Comparison of ENCODE assay signal across 8 mouse cellular contexts in the genomic region with DNA sequence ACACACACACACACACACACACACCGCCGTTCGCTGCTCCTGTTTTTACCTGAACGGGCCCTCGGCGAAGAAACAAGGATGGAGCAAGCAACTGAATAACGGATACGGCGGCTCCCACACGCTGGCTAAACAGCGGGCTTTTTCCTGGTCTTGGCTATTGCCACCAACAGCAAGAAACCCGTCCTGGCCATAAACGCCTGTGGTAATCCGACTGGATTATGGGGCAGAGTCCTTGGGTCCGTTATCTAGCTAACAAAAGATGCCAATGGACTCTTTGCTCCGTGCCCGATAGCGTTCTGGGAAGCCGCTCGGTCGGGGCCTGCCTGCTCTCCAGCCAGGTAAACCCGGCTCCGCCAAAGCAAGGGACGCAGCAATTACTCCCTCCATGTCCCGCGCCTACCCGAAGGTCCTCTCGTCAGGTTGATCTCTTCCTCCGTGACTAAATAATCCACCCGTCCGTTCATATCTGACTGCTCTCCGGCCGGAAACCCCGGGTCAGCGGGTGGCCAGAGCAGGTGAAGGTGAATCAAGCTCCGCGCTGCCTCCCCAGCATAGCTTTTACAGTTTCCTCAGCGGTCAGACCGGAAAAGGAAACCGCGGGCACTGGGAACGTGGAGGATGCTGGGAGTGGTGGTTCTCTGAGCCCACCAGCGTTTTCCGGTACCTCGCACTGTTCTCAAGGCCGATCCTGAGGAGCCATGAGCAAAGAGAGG. TPM values are rescaled to one million over a fixed set of nuclear protein-coding genes. Genes with fewer than 3 reads are reported as not detected.
DNase-seq lines count a peak whose midpoint lies in the region; ATAC-seq lines count a peak whose summit lies in the region.

TSS of gene Gm20498 (minus strand) at position 590 of the 713 bp plus-strand sequence.
TSS of gene Synj2bp (minus strand) at position 596 of the 713 bp plus-strand sequence.

- no peaks in the 10 kb centered on the region for H3K9me3 ChIP-seq in hindbrain, embryonic 15.5 days

- peak within 1 kb of the TSS; percentile 77 for H3K9ac ChIP-seq in hindbrain, embryonic 15.5 days

- DNase-seq in T-cell, adult 2 months (ENCODE audit: low spot score) = peak; percentile 80
- DNase-seq in cerebellum, postnatal 36 days = peak; percentile 90 to 94
- peak; percentile 90 to 92 for DNase-seq in frontal cortex, postnatal 36 days (ENCODE audit: low spot score in 2 of 2)
- peak; percentile 74 for DNase-seq in left cerebral cortex, adult 11 months (ENCODE audit: low spot score)
- peak; percentile 85 to 86 for DNase-seq in lung, postnatal 4 days
- peak; percentile 61 for DNase-seq in retina, postnatal 7 days (ENCODE audit: low read depth, low spot score)
- peak; percentile 73 for DNase-seq in urinary bladder, adult 2 months (ENCODE audit: low spot score)

- WGBS in hindbrain, embryonic 15.5 days = under 1% methylated on average over 46 of the region's 46 CpGs

- no peaks in the 10 kb centered on the region for H3K36me3 ChIP-seq in hindbrain, embryonic 15.5 days

- peak within 1 kb of the TSS; percentile 67 for H3K4me2 ChIP-seq in hindbrain, embryonic 15.5 days

- no peaks in the 10 kb centered on the region for H3K27me3 ChIP-seq in hindbrain, embryonic 15.5 days

- H3K4me1 ChIP-seq in hindbrain, embryonic 15.5 days (replicated peaks) = peaks cover 24% of the 10 kb centered on the region

- H3K4me3 ChIP-seq in hindbrain, embryonic 15.5 days = peak within 1 kb of the TSS; percentile 84

- ATAC-seq in hindbrain, embryonic 15.5 days (ENCODE audit: low FRiP score, low read depth) = peak; percentile 96

- H3K27ac ChIP-seq in hindbrain, embryonic 15.5 days (replicated peaks) = peak within 1 kb of the TSS; percentile 81

RNA-seq across cellular contexts. Expression of gene Gm20498, which starts in this region (rescaled TPM):
- 33.9 and 39.5 TPM in 2 replicates for polyA plus RNA-seq in hindbrain, embryonic 15.5 days (2015; fragmentation: Nextera tagmentation; extraction: Ambion mirVana)
- 14.6 and 20.0 TPM in 2 replicates for polyA plus RNA-seq in urinary bladder, adult 2 months (2012; rRNA removed)

RNA-seq across cellular contexts. Expression of gene Synj2bp, which starts in this region (rescaled TPM):
- 33.3 and 40.2 TPM in 2 replicates for polyA plus RNA-seq in hindbrain, embryonic 15.5 days (2015; fragmentation: Nextera tagmentation; extraction: Ambion mirVana)
- polyA plus RNA-seq in urinary bladder, adult 2 months (2012; rRNA removed) = 36.6 and 38.0 TPM in 2 replicates

Comparison
In these comparisons a context has a peak if more than half of its experiments do, and no peak if none do; other contexts are left out.
1. Peak in every context shown above with its lines: DNase-seq, ATAC-seq, H3K4me3 ChIP-seq and H3K27ac ChIP-seq.